Mouse (Mus musculus): ENCODE results near the gene Gm20388. TPM values are rescaled to one million over a fixed set of nuclear protein-coding genes. Genes with fewer than 3 reads are reported as not detected.

Gm20388 gene
- polyA plus RNA-seq, 2 experiments, result 8.5 TPM; not detected in 1

- Histone ChIP-seq H3K36me3 (replicated peaks; ENCODE audit: control insufficient read depth, insufficient read depth, low read depth) (no peaks in the 10 kb centered on the region), H3K27me3 (ENCODE audit: control insufficient read depth, insufficient read depth, low read length) (peaks cover 4% of the 10 kb centered on the region), H3K4me2 (ENCODE audit: low read depth) (no peak overlapping the region), H3K4me1 (replicated peaks; ENCODE audit: control insufficient read depth in 2 of 2, insufficient read depth in 2 of 2, low read length in 1 of 2) (no peaks in the 10 kb centered on the region; a peak in 1 of 4 replicates), H3K9ac (replicated peaks) (no peak overlapping the region), H3K9me3 (ENCODE audit: control insufficient read depth, low read length) (no peaks in the 10 kb centered on the region), H3K4me3 (ENCODE audit: insufficient read depth in 1 of 2, low read depth in 2 of 2, low read length in 2 of 2) (no peak overlapping the region), H3K27ac (no peak overlapping the region)
- WGBS (ENCODE audit: insufficient replicate concordance), result 73% methylated on average over 6 of the region's 6 CpGs
- no peak for TF ChIP-seq CTCF (IDR thresholded peaks at IDR 0.05; ENCODE audit: low read depth)
- TF ChIP-seq EP300 (IDR thresholded peaks at IDR 0.05; ENCODE audit: low read depth), result no peak
- DNase-seq (ENCODE audit: low read depth in 3 of 3, low spot score in 3 of 3) (no peak), ATAC-seq (ENCODE audit: insufficient read depth) (no peak)
Observed at GRCm38 (mm10) chr8:122454409-122454808, 2543.8 kb downstream of the Gm20388 start.

- DNase-seq (ENCODE audit: low read depth in 3 of 3, low spot score in 3 of 3), result no peak
- no peak overlapping the region for H3K9ac ChIP-seq (replicated peaks)
- WGBS (ENCODE audit: insufficient replicate concordance), result 73% methylated on average over 11 of the region's 11 CpGs
Observed at GRCm38 (mm10) chr8:122457171-122457570, 2546.5 kb downstream of the Gm20388 start.

GRCm38 (mm10) chr8:122459218-122459900 lies 2548.7 kb downstream of the Gm20388 start:
- 35% methylated on average over 6 of the region's 6 CpGs for WGBS (ENCODE audit: insufficient replicate concordance)
- ATAC-seq (ENCODE audit: insufficient read depth) (no peak), DNase-seq (ENCODE audit: low read depth in 3 of 3, low spot score in 3 of 3) (no peak)
- H3K9ac ChIP-seq (replicated peaks), result no peak overlapping the region
- no peak overlapping the region for H3K4me2 ChIP-seq (ENCODE audit: low read depth)
- H3K4me3 ChIP-seq (ENCODE audit: insufficient read depth in 1 of 2, low read depth in 2 of 2, low read length in 2 of 2), result no peak overlapping the region
- no peak overlapping the region for H3K27ac ChIP-seq
- no peaks in the 10 kb centered on the region for H3K36me3 ChIP-seq (replicated peaks; ENCODE audit: control insufficient read depth, insufficient read depth, low read depth)
- TF ChIP-seq CTCF (IDR thresholded peaks at IDR 0.05; ENCODE audit: low read depth) (peak; percentile 61), EP300 (IDR thresholded peaks at IDR 0.05; ENCODE audit: low read depth) (no peak)
- H3K4me1 ChIP-seq (replicated peaks; ENCODE audit: control insufficient read depth in 2 of 2, insufficient read depth in 2 of 2, low read length in 1 of 2), result peaks cover 0 to 20% of the 10 kb centered on the region in 2 experiments; a peak in 3 of 4 replicates
- peaks cover 27% of the 10 kb centered on the region for H3K27me3 ChIP-seq (ENCODE audit: control insufficient read depth, insufficient read depth, low read length)
- no peaks in the 10 kb centered on the region for H3K9me3 ChIP-seq (ENCODE audit: control insufficient read depth, low read length)

More at GRCm38 (mm10) chr8:122457171-122457570, 2546.5 kb downstream of the Gm20388 start:
- Histone ChIP-seq H3K4me2 (ENCODE audit: low read depth) (no peak overlapping the region), H3K9me3 (ENCODE audit: control insufficient read depth, low read length) (no peaks in the 10 kb centered on the region), H3K27me3 (ENCODE audit: control insufficient read depth, insufficient read depth, low read length) (peaks cover 27% of the 10 kb centered on the region), H3K36me3 (replicated peaks; ENCODE audit: control insufficient read depth, insufficient read depth, low read depth) (no peaks in the 10 kb centered on the region), H3K4me1 (replicated peaks; ENCODE audit: control insufficient read depth in 2 of 2, insufficient read depth in 2 of 2, low read length in 1 of 2) (peaks cover 0 to 9% of the 10 kb centered on the region in 2 experiments; a peak in 2 of 4 replicates), H3K4me3 (ENCODE audit: insufficient read depth in 1 of 2, low read depth in 2 of 2, low read length in 2 of 2) (no peak overlapping the region), H3K27ac (no peak overlapping the region)
- TF ChIP-seq EP300 (IDR thresholded peaks at IDR 0.05; ENCODE audit: low read depth), result no peak
- no peak for ATAC-seq (ENCODE audit: insufficient read depth)

- ATAC-seq (ENCODE audit: insufficient read depth) (no peak), DNase-seq (ENCODE audit: low read depth in 3 of 3, low spot score in 3 of 3) (no peak)
- no peak overlapping the region for H3K27ac ChIP-seq
- H3K4me2 ChIP-seq (ENCODE audit: low read depth), result peak overlapping the region; percentile 50
- H3K27me3 ChIP-seq (ENCODE audit: control insufficient read depth, insufficient read depth, low read length), result peaks cover 27% of the 10 kb centered on the region
- H3K9me3 ChIP-seq (ENCODE audit: control insufficient read depth, low read length), result no peaks in the 10 kb centered on the region
- H3K9ac ChIP-seq (replicated peaks), result no peak overlapping the region
- peaks cover 0 to 24% of the 10 kb centered on the region in 2 experiments; a peak in 3 of 4 replicates for H3K4me1 ChIP-seq (replicated peaks; ENCODE audit: control insufficient read depth in 2 of 2, insufficient read depth in 2 of 2, low read length in 1 of 2)
- H3K36me3 ChIP-seq (replicated peaks; ENCODE audit: control insufficient read depth, insufficient read depth, low read depth), result no peaks in the 10 kb centered on the region
- H3K4me3 ChIP-seq (ENCODE audit: insufficient read depth in 1 of 2, low read depth in 2 of 2, low read length in 2 of 2), result peak overlapping the region in 1 of 2 experiments; percentile 20; a peak in 2 of 4 replicates
- no peak for TF ChIP-seq CTCF (IDR thresholded peaks at IDR 0.05; ENCODE audit: low read depth)
- no peak for TF ChIP-seq EP300 (IDR thresholded peaks at IDR 0.05; ENCODE audit: low read depth)
- 19% methylated on average over 7 of the region's 7 CpGs for WGBS (ENCODE audit: insufficient replicate concordance)
Observed at GRCm38 (mm10) chr8:122459990-122460389, 2549.3 kb downstream of the Gm20388 start.

Measured in liver, embryonic 14.5 days (tissue).